Mouse (Mus musculus): ENCODE data around the gene BC030499. TPM values are rescaled to one million over a fixed set of nuclear protein-coding genes. Genes with fewer than 3 reads are reported as not detected.
A peak's percentile ranks its signal among the peaks of the same experiment; 100 is the strongest.

BC030499 gene
- polyA plus RNA-seq, 1 experiment from 2014 or later, result 0.22 TPM

- peaks cover 45% of the 10 kb centered on the region for H3K36me3 ChIP-seq (replicated peaks)
- no peak overlapping the region for H3K27ac ChIP-seq (replicated peaks)
- no peaks in the 10 kb centered on the region for H3K27me3 ChIP-seq
- no peak overlapping the region for H3K4me3 ChIP-seq (replicated peaks)
- no peak overlapping the region for H3K9ac ChIP-seq
- ATAC-seq (ENCODE audit: insufficient read depth), result no peak
- no peak overlapping the region for H3K4me2 ChIP-seq
- H3K4me1 ChIP-seq (replicated peaks), result peaks cover 13% of the 10 kb centered on the region
- H3K9me3 ChIP-seq (replicated peaks), result no peaks in the 10 kb centered on the region
- 85% methylated on average over 12 of the region's 12 CpGs for WGBS (ENCODE audit: insufficient replicate concordance)
Observed at GRCm38 (mm10) chr11:78332676-78333075, 42.0 kb downstream of the BC030499 start.

DNA sequence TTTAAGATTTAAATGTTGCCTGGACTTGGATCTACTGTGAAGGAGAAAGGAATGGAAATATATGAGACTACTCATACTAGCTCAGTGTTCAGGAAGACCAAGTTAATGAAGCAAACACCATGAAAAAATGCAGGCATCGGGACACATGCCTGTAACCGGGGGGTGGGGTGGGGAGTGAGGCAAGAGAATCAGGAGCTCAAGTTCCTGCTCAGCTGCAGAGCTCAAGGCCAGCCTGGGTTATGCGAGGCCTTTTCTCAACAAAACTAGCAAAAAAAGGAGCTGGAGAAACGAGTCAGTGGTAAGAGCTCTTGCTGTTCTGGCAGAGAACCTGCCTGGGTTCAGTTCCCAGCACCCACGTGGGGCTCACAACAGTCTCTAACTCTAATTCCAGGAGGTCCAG is 43.4 kb downstream of the BC030499 start:
- Histone ChIP-seq H3K4me3 (replicated peaks) (no peak overlapping the region), H3K36me3 (replicated peaks) (peaks cover 53% of the 10 kb centered on the region), H3K27ac (replicated peaks) (no peak overlapping the region), H3K9me3 (replicated peaks) (no peaks in the 10 kb centered on the region), H3K27me3 (no peaks in the 10 kb centered on the region), H3K9ac (no peak overlapping the region), H3K4me1 (replicated peaks) (peaks cover 8% of the 10 kb centered on the region), H3K4me2 (no peak overlapping the region)
- no peak for ATAC-seq (ENCODE audit: insufficient read depth)
- 76% methylated on average over 5 of the region's 5 CpGs for WGBS (ENCODE audit: insufficient replicate concordance)

GRCm38 (mm10) chr11:78337040-78337439 is 46.4 kb downstream of the BC030499 start:
- ATAC-seq (ENCODE audit: insufficient read depth), result no peak

GRCm38 (mm10) chr11:78341702-78342101 is 51.1 kb downstream of the BC030499 start:
- H3K4me1 ChIP-seq (replicated peaks), result peaks cover 44% of the 10 kb centered on the region
- ATAC-seq (ENCODE audit: insufficient read depth), result no peak
- no peak overlapping the region for H3K4me3 ChIP-seq (replicated peaks)
- H3K9ac ChIP-seq, result no peak overlapping the region
- H3K27ac ChIP-seq (replicated peaks), result no peak overlapping the region
- H3K4me2 ChIP-seq, result no peak overlapping the region
- WGBS (ENCODE audit: insufficient replicate concordance), result 68% methylated on average over 12 of the region's 12 CpGs
- H3K36me3 ChIP-seq (replicated peaks), result peaks cover 31% of the 10 kb centered on the region
- no peaks in the 10 kb centered on the region for H3K9me3 ChIP-seq (replicated peaks)
- no peaks in the 10 kb centered on the region for H3K27me3 ChIP-seq

More at GRCm38 (mm10) chr11:78337040-78337439, 46.4 kb downstream of the BC030499 start:
- WGBS (ENCODE audit: insufficient replicate concordance), result 84% methylated on average over 8 of the region's 8 CpGs
- Histone ChIP-seq H3K4me3 (replicated peaks) (no peak overlapping the region), H3K4me1 (replicated peaks) (0 out of 2 replicates have a peak, but pooled peaks cover 3% of the 10 kb centered on the region), H3K27ac (replicated peaks) (no peak overlapping the region), H3K36me3 (replicated peaks) (peaks cover 69% of the 10 kb centered on the region), H3K9ac (no peak overlapping the region), H3K27me3 (no peaks in the 10 kb centered on the region), H3K9me3 (replicated peaks) (no peaks in the 10 kb centered on the region), H3K4me2 (no peak overlapping the region)

DNA sequence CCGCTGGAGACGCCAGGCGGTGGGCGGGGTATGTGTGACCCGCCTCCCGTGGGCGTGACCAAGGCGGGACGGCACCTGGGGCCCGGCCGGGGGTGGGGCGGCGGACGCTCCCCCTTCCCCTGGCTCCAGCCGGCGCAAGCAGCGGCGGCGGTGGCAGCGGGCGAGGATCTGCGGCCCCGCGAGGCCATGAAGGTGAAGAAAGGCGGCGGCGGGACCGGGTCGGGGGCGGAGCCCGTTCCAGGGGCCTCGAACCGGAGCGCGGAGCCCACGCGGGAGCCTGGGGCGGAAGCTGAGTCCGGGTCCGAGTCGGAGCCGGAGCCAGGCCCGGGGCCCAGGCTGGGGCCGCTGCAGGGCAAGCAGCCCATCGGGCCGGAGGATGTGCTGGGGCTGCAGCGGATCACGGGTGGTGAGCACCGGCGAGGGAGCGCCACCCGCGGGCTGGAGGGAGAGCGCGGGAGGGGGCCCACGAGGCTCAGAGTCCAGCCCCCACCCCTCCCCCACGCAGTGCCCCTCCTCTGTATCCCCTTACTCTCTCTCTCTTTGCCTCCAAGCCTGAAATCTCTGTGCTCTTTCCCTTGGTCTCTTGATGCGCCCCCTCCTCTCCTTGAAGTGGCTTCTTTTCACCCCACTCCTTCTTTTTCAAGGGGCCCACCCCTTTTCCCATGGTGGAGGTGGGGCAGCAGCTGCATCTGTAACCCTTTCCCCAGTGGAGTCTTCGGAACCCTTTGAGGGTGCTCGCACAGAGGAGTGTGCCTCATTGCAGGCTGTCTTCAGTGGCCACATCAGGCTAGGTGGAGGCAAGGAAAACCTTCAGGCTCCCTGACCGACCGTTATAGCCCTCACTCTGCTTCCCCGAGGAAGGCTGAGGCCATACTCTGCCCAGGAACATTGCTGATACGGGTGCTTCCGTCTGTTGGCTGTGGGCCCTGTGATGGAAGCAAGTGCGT is 53.0 kb downstream of the BC030499 start, which contains the start of gene Unc119:
Unc119 (plus strand) TSS at position 102 of the 947 bp plus-strand sequence.
- peak within 1 kb of the TSS; percentile 100 for H3K4me2 ChIP-seq
- WGBS (ENCODE audit: insufficient replicate concordance), result 1% methylated on average over 60 of the region's 66 CpGs
- peak; percentile 51 for ATAC-seq (ENCODE audit: insufficient read depth)
- H3K36me3 ChIP-seq (replicated peaks), result peaks cover 31% of the 10 kb centered on the region
- peaks cover 63% of the 10 kb centered on the region for H3K4me1 ChIP-seq (replicated peaks)
- H3K27me3 ChIP-seq, result no peaks in the 10 kb centered on the region
- H3K9ac ChIP-seq, result peak within 1 kb of the TSS; percentile 84
- no peaks in the 10 kb centered on the region for H3K9me3 ChIP-seq (replicated peaks)
- peak within 1 kb of the TSS; percentile 84 for H3K4me3 ChIP-seq (replicated peaks)
- peak within 1 kb of the TSS; percentile 89 for H3K27ac ChIP-seq (replicated peaks)

DNA sequence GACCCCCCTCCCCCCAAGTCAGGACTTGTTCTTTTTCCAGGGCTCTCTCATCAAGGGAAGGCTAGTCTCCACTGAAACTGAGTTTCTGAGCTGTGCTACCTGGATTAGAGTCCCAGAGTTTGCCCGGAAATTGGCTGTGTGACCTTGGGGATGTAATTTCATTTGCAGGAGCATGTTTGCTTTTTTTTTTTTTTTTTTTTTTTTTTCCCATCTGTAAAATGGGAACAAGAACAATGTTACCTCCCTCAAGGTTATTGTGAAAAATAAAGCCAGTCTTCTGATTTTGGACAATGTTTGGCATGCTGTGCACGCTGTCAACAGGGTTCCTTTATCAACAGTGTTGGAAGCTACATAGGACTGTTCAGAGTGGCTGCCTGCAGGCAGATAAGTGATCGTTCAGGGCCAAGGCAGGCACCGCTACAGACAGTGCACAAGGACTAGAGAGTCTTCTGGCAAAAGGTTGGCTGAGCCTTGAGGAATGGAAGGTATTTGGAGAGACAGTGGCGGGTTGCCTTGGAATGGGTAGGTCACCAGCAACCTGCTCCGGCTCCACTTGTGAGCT is 53.8 kb downstream of the BC030499 start:
- peak overlapping the region; percentile 100 for H3K4me2 ChIP-seq
- peaks cover 28% of the 10 kb centered on the region for H3K36me3 ChIP-seq (replicated peaks)
- H3K4me1 ChIP-seq (replicated peaks), result peaks cover 68% of the 10 kb centered on the region
- H3K27ac ChIP-seq (replicated peaks), result peak overlapping the region; percentile 89
- WGBS (ENCODE audit: insufficient replicate concordance), result 30% methylated on average over 6 of the region's 6 CpGs
- peak; percentile 80 for ATAC-seq (ENCODE audit: insufficient read depth)
- H3K27me3 ChIP-seq, result no peaks in the 10 kb centered on the region
- H3K9ac ChIP-seq, result peak overlapping the region; percentile 84
- H3K9me3 ChIP-seq (replicated peaks), result no peaks in the 10 kb centered on the region
- peak overlapping the region; percentile 84 for H3K4me3 ChIP-seq (replicated peaks)

DNA sequence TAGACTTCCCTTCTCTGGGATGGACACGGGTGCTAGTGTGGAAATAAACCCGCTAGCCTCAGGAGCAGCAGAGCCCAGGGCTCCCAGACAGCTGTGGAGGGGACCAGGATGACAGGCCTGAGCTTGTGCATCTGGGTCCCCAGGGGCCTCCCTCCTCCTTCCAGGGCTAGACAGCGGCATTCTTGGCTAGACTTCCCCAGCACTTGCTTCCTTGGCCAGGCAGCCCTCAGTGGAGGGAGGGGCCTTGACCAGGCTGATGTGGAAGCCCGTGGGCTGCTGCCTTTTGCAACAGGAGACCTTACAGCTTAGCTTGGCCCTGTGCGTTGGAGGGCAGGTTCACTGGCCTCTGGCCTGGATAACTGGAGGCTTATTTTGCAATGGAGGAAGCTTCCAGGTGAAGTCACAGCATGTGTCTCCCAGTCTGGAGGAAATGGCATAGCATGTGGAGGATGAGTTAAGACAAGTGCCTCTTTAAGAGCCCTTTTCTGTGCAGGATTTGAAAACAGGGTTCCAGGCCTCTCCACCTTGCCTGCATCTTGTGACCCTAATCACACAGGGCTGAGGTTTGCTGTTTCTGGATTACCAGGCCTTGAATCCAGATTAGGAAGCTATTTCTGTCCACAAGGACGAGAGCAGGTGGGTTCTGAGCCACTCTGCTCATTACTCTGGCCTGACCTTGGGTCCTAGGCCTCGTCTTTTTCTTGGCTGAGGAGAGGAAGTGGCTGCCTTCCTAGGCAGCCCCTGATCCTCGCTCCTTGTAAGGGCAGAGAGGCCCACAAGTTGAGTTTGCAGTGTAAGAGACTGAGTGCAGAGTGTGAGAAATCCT is 54.5 kb downstream of the BC030499 start:
- H3K27ac ChIP-seq (replicated peaks), result peak overlapping the region; percentile 89
- ATAC-seq (ENCODE audit: insufficient read depth), result peak; percentile 34
- peak overlapping the region; percentile 84; the same call in 1 of the 2 replicates for H3K9ac ChIP-seq
- WGBS (ENCODE audit: insufficient replicate concordance), result 20% methylated on average over 8 of the region's 8 CpGs
- peak overlapping the region; percentile 84 for H3K4me3 ChIP-seq (replicated peaks)
- H3K4me1 ChIP-seq (replicated peaks), result peaks cover 74% of the 10 kb centered on the region
- H3K4me2 ChIP-seq, result peak overlapping the region; percentile 100
- no peaks in the 10 kb centered on the region for H3K27me3 ChIP-seq
- H3K9me3 ChIP-seq (replicated peaks), result no peaks in the 10 kb centered on the region
- peaks cover 25% of the 10 kb centered on the region for H3K36me3 ChIP-seq (replicated peaks)

- no peak for ATAC-seq (ENCODE audit: insufficient read depth)
- Histone ChIP-seq H3K4me3 (replicated peaks) (peak overlapping the region; percentile 84), H3K9me3 (replicated peaks) (no peaks in the 10 kb centered on the region), H3K4me2 (peak overlapping the region; percentile 100), H3K9ac (peak overlapping the region; percentile 84; the same call in 1 of the 2 replicates), H3K27ac (replicated peaks) (peak overlapping the region; percentile 89), H3K27me3 (no peaks in the 10 kb centered on the region), H3K4me1 (replicated peaks) (peaks cover 77% of the 10 kb centered on the region), H3K36me3 (replicated peaks) (peaks cover 20% of the 10 kb centered on the region)
- WGBS (ENCODE audit: insufficient replicate concordance), result 24% methylated on average over 7 of the region's 7 CpGs
Observed at GRCm38 (mm10) chr11:78345801-78346200, 55.2 kb downstream of the BC030499 start.
